10 mouse cellular contexts compared by ENCODE assay signal in the genomic region with DNA sequence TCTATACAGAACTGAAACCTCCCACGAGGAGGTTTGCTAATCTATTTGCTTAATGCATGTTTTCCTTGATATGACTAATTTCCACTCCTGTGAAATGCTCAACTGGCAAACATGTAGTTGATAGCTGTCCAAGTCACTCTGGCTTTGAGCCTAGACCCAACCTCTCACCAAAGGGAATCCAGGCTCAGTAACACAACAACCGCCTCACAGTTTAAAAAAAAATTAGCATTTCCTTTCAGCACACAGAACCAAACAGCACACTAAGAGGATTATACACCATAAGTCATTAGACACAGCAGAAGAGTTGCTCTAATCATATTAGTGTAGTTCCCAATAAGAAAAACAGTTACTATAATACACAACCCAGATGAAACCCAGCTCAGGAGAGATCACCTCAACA. TPM values are rescaled to one million over a fixed set of nuclear protein-coding genes. Genes with fewer than 3 reads are reported as not detected.
A peak's percentile ranks its signal among the peaks of the same experiment; 100 is the strongest.
DNase-seq lines count a peak whose midpoint lies in the region; ATAC-seq and TF ChIP-seq lines count a peak whose summit lies in the region.
"Had no signal": no experiment of that assay in that cellular context is flagged by ENCODE, and none has a peak within 500 bp of the region (broad histone marks: within the 10 kb centered on the region; RNA-seq: fewer than 3 reads in every experiment).

No protein-coding gene starts in this region.

- no peak overlapping the region for H3K9ac ChIP-seq in heart, adult 2 months (ENCODE audit: low read depth, low read length)
- no peak overlapping the region for H3K9ac ChIP-seq in lung, embryonic 14.5 days
- H3K9ac ChIP-seq: liver, embryonic 13.5 days had no signal

- intact Hi-C loops in heart, adult 2 months (cut with DNase I) = no loop called here
- intact Hi-C loops in left cerebral cortex, postnatal 36 days (cut with DNase I) = no loop called here

- DNase-seq in heart, adult 18-20 months = peak; percentile 19 to 34
- no peak for DNase-seq in heart, adult 2 months
- peak; percentile 25 for DNase-seq in 3T3-L1 (ENCODE audit: low read depth, low spot score)
- peak; percentile 47 to 72 for DNase-seq in cerebellum, adult 2 months
- DNase-seq in lung, embryonic 14.5 days = peak; percentile 60
- no peak for DNase-seq in embryo, embryonic 10.5 days (ENCODE audit: low spot score)
- DNase-seq in liver = no peak
- DNase-seq in left cerebral cortex, postnatal 36 days (ENCODE audit: low spot score in 2 of 2) = no peak
- DNase-seq: liver, embryonic 13.5 days had no signal

- no peak for TF ChIP-seq POLR2A in heart, adult 2 months (IDR thresholded peaks at IDR 0.05; ENCODE audit: insufficient read depth, low read depth, low read length)
- no peak for TF ChIP-seq POLR2A in cerebellum, adult 2 months (IDR thresholded peaks at IDR 0.05; ENCODE audit: borderline replicate concordance, insufficient read depth, low read length)

- no peaks in the 10 kb centered on the region for H3K79me2 ChIP-seq in heart, adult 2 months (replicated peaks; ENCODE audit: control insufficient read depth, insufficient read depth, low read length)

- no peaks in the 10 kb centered on the region for H3K4me1 ChIP-seq in heart, adult 2 months (ENCODE audit: control insufficient read depth, insufficient read depth, low read length)
- H3K4me1 ChIP-seq in cerebellum, adult 2 months (ENCODE audit: control insufficient read depth, insufficient read depth, low read length) = peaks cover 10% of the 10 kb centered on the region
- H3K4me1 ChIP-seq in lung, embryonic 14.5 days (ENCODE audit: insufficient read depth) = no peaks in the 10 kb centered on the region
- H3K4me1 ChIP-seq: liver, embryonic 13.5 days had no signal

- no peaks in the 10 kb centered on the region for H3K9me3 ChIP-seq in lung, embryonic 14.5 days (ENCODE audit: low read depth, low read length)
- H3K9me3 ChIP-seq: liver, embryonic 13.5 days had no signal

- no peak overlapping the region for H3K4me2 ChIP-seq in lung, embryonic 14.5 days
- H3K4me2 ChIP-seq: liver, embryonic 13.5 days had no signal

- H3K27ac ChIP-seq in heart, adult 2 months = no peak overlapping the region
- no peak overlapping the region for H3K27ac ChIP-seq in cerebellum, adult 2 months (ENCODE audit: insufficient read depth, low read length)
- H3K27ac ChIP-seq in lung, embryonic 14.5 days (ENCODE audit: low read depth) = no peak overlapping the region
- H3K27ac ChIP-seq: liver, embryonic 13.5 days had no signal

- no peak for TF ChIP-seq CTCF in heart, adult 2 months (IDR thresholded peaks at IDR 0.05)
- no peak for TF ChIP-seq CTCF in cerebellum, adult 2 months (IDR thresholded peaks at IDR 0.05; ENCODE audit: borderline replicate concordance, insufficient read depth, low read depth, low read length)
- TF ChIP-seq CTCF in lung, embryonic 14.5 days (IDR thresholded peaks at IDR 0.05; ENCODE audit: low read depth) = no peak

- no peak for ATAC-seq in lung, embryonic 14.5 days (ENCODE audit: insufficient read depth)

- H3K27me3 ChIP-seq in heart, adult 2 months (ENCODE audit: control insufficient read depth, insufficient read depth, low read length) = no peaks in the 10 kb centered on the region
- H3K27me3 ChIP-seq in cerebellum, adult 2 months (ENCODE audit: control insufficient read depth, insufficient read depth, low read length) = no peaks in the 10 kb centered on the region
- no peaks in the 10 kb centered on the region for H3K27me3 ChIP-seq in lung, embryonic 14.5 days (ENCODE audit: insufficient read depth, low read length)
- H3K27me3 ChIP-seq: liver, embryonic 13.5 days had no signal

- H3K4me3 ChIP-seq in heart, adult 2 months = no peak overlapping the region
- H3K4me3 ChIP-seq in cerebellum, adult 2 months (replicated peaks; ENCODE audit: insufficient read depth, low read depth, low read length) = no peak overlapping the region
- no peak overlapping the region for H3K4me3 ChIP-seq in lung, embryonic 14.5 days (ENCODE audit: low read depth, low read length)
- H3K4me3 ChIP-seq: liver, embryonic 13.5 days had no signal

- TF ChIP-seq EP300 in heart, adult 2 months (IDR thresholded peaks at IDR 0.05; ENCODE audit: insufficient read depth, low read depth, low read length) = no peak

- 12% methylated on average over 2 of the region's 2 CpGs for WGBS in heart, adult 2 months
- 11% methylated on average over 2 of the region's 2 CpGs for WGBS in cerebellum, adult 2 months
- 26% methylated on average over 2 of the region's 2 CpGs for WGBS in lung, embryonic 14.5 days

- no peaks in the 10 kb centered on the region for H3K36me3 ChIP-seq in heart, adult 2 months (ENCODE audit: control insufficient read depth, insufficient read depth, low read length)
- H3K36me3 ChIP-seq in lung, embryonic 14.5 days (ENCODE audit: insufficient read depth) = no peaks in the 10 kb centered on the region
- H3K36me3 ChIP-seq: liver, embryonic 13.5 days had no signal

RNA-seq across cellular contexts. Expression of a gene that starts 33.2 kb away (rescaled TPM):
- 1 to 10 TPM; 1.0 to 2.0 TPM for total RNA-seq in heart, adult 18-20 months (2021)
- total RNA-seq in heart, adult 2 months (2021) = 1 to 10 TPM in 1 of 2 experiments, under 1 TPM in 1; 0.73 to 1.8 TPM
- polyA plus RNA-seq in heart, adult 2 months (2012; rRNA removed) = 0.47 and 0.70 TPM in 2 replicates
- polyA plus RNA-seq in cerebellum, adult 2 months (2012; rRNA removed) = 0.11 and 0.19 TPM in 2 replicates
- polyA plus RNA-seq in lung, embryonic 14.5 days (2014; fragmentation: Nextera tagmentation; extraction: Ambion mirVana) = 0.58 and 0.69 TPM in 2 replicates
- 1 to 10 TPM; 1.8 to 3.1 TPM for total RNA-seq in left cerebral cortex, postnatal 36 days (2021)
- total RNA-seq: common myeloid progenitor, adult 5-6 weeks had no signal

Comparison
In these comparisons a context has a peak if more than half of its experiments do, and no peak if none do; other contexts are left out.
1. DNase-seq: peak in heart, adult 18-20 months (2 of 2), 3T3-L1 (single experiment), cerebellum, adult 2 months (2 of 2) and lung, embryonic 14.5 days (single experiment); none in heart, adult 2 months (0 of 2), embryo, embryonic 10.5 days (single experiment), liver (single experiment) and left cerebral cortex, postnatal 36 days (0 of 2).